Mouse (Mus musculus) thymus, postnatal 25 days (tissue): ENCODE data around the gene Qrsl1.
A peak's percentile ranks its signal among the peaks of the same experiment; 100 is the strongest.
"Not testable (repeated sequence)": the region's sequence is repeated elsewhere in the genome, so short reads cannot be mapped to it uniquely, and the experiment has no call there.

ENCODE experiments used
- DNase-seq: peaks from one replicate; pipeline ENCODE4 v3.0.0; 2022

Gene Qrsl1

DNA sequence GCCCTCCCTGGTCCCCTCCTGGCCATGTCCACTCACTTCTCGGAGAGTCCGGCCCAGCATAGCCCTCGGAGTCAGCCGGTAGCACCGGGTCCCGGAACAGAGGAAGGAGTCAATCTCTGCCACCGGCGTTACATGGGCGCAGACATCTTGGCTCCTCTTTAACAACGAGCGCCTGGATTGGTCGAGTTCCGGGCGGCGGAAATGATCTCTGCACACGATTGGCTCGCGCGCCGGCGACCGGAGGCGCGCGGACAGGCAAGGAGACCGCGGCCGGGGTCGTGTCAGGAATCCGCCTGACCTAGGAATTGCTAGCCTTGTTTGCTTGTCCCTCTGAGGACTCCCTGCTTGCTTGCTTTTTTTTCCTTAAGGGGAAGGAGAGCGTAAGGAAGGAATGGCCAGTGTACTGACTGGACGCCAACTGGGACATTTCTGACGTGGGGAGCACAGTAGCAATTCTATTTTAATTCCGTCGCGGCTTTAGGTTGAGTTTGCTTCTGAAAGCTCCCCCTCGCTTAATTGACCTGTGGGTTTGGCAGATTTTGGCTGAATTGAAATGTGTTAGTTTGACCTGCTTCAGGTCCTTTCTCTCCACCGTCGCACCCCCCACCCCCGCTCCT, at the start of gene Qrsl1, which contains the start of gene Rtn4ip1:
Gene Qrsl1 (minus strand): TSS at position 168 of the 617 bp plus-strand sequence.
Gene Rtn4ip1 (plus strand): TSS at position 230 of the 617 bp plus-strand sequence.
- peak; percentile 93 for DNase-seq

DNA sequence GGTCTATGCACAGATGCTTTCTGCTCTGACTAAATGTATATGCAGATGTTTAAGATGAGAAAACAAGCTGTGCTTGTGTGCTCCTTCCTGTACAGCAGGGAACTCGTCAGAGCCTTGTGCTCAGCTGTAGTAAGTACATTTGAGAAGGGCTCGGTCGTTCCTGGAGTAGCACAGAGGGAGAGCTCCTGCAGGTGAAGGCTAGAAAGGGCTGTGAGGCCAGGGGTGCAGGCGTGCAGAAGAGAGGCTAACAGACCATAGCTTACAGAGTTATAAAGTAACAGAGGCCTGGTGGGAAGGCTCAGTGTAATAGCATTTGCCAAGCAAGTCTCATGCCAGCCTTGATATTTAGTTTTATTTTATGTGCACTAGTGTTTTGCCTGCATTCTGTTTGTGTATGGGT, 43.9 kb upstream of the Qrsl1 start:
- no peak for DNase-seq

- DNase-seq, result no peak
These were observed 42.2 kb upstream of the Qrsl1 start for GRCm38 (mm10) chr10:43943736-43944135.

DNA sequence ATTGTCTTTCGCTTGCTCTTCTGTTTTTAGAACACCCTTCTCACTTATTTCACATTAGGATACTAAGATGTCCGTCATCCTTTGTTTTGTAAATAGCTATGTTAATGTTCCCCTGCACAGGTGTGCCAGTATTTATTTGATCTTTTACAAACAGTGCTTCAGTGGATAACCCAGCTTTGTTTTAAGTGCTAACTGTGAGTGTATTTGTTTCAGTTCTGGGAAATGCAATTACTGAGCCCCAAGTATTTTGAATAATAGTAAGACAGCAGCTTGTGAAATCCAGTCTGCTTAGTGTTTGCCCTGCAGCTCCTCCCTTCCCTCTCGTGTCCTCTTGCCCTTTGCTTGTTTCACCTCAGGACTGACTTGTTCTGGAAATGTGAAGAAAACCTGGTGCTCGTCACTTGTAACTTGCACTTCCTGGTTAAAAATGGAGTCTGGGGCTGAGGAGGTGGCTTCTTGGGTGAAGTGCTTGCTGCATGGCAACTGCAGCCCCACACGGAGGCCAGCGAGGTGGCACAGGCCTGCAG, 37.7 kb upstream of the Qrsl1 start:
- no peak for DNase-seq

DNA sequence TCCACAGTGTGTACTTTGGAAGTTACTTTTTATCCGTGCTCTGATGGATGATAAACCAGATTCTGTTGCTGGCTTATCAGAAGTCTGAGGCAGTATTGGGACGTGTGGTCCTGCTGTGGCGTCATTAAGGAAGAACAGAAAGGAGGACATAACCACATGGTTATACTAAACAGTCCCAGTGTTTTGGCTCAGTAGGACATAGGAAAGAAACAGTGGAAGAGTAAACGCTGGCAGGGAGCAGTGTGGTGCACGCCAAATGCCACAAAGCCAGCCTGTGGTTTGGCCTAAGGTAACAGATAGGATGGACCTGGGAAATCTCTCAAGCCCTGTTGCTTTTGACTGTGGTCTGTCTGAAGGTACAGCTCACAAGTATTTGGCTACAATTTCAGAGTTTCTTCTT, 27.1 kb upstream of the Qrsl1 start:
- no peak for DNase-seq

- DNase-seq, result no peak
These were observed 26.2 kb upstream of the Qrsl1 start for GRCm38 (mm10) chr10:43927736-43928135.

- not testable (repeated sequence) for DNase-seq
These were observed 24.2 kb upstream of the Qrsl1 start for GRCm38 (mm10) chr10:43925776-43926175.

DNA sequence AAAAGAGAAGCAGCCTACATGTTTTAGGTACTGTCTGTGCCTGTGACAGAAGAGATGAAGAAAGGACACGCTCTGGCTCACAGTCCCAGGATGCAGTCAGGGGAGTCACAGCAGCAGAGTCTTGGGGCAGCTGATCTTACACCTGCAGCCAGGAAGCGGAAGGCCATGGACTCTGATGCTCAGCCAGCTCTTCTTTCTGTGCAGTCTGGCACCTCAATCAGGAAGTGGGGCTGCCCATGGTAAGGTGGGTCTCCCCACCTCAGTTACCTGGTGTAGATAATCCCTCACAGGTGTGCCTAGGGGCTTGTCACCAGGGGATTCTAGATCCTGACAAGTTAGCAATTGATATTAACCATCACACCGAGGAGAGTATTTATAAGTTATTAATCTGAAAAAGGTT, 21.6 kb upstream of the Qrsl1 start:
- DNase-seq, result no peak

DNA sequence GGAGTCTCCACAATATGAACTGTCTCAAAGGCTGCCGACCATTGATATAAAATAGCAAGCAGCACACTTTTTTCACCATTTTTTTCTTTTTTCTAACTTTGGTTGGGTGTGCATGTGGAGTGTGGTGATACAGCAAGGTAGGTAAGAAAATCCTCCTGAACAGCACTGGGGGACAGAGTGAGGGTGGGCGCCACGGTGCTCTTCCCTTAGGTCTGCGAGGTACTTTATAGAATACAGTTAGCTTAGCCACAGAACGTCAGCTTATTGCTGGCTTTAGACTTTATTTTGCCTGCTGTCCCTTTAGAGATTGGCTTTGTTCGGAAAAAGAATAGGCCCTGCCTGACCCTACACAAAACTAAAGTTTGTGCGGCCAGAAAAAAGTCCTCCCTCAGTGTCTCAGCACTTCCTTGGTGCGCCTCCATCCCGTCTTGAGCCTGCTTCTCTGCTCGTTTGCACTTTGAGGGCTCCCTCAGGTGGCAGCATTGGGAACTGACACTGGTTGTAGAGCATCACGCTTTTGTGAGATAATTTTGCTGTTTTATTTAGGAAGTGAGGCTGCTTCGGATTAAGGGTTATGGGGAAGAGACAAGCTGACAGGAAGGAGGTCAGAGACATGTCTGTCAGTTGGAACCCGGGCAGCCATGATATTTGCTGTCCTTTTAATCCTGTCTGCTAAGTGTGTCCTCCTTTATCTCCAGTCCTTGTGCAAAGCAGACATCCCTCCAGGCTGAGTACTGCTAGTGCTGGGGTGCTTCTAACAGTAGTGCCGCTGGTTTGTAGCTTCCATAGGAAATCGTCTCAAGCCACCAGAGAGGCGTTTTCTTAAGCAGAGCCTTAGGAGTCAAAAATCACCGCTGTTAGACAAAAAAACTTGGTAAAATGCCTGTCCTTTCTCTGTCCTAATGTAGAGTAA, 17.4 kb upstream of the Qrsl1 start:
- DNase-seq, result peak; percentile 89

DNA sequence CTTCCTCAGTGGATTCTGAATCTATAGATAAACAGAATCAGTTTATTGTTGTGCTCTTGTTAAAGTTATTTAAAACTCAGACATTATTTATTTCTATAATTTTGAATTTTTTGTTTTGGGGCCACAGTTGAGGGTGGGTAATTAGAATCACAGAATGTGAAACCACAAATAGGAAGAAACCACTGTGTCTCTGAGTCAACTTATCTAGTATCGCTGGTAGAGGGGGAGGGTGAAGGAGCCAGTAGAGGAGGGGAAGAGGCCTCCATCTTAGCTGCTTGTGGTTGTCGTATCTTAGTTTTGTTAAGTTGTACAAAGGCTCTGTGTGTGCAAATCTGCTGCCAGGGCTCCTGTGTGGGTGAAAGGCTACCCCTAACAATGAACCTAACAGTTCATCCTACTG, 15.2 kb upstream of the Qrsl1 start:
- DNase-seq, result no peak

DNA sequence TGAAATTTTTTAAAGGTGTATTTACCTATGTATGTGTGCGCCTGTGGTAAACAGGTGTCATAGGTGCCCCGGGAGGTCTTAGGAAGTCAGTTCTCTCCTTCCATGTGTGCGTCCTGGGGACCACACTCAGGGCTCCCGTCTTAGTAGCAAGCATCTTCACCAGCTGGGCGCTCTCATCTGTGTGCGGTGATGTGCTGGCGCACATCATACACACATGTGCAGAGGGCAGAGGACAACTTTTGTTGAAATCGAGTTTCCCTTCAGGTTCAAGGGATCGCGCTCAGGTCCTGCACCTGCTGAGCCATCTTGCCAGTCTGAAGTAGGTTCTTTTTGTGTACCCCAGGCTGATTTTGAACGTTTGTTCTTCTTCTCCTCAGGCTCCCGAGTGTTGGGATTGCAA, 14.6 kb upstream of the Qrsl1 start:
- DNase-seq, result no peak

DNA sequence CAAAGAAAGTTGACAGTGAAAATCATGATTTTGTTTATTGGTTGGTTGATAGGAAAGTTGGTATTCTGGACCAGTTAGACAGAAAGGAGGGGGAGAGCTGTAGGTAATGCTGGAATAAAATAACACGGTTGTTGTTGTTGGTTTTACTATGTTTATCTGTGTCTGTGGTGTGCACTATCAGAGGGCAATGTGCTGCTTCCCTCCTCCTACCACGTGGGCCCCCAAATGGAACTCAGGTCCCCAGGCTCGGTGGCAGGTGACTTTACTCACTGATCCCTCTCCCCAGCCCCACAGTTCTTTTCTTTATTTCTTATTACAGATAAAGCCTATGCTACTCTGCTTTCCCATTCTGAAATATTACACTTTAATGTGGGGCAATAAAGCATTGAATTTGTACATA, 10.7 kb upstream of the Qrsl1 start:
- DNase-seq, result no peak

GRCm38 (mm10) chr10:43910873-43911142, 9.3 kb upstream of the Qrsl1 start:
- no peak for DNase-seq

GRCm38 (mm10) chr10:43910032-43910872, 8.7 kb upstream of the Qrsl1 start:
- DNase-seq, result no peak

- DNase-seq, result no peak
These were observed 3.0 kb upstream of the Qrsl1 start for GRCm38 (mm10) chr10:43904569-43904968.

DNA sequence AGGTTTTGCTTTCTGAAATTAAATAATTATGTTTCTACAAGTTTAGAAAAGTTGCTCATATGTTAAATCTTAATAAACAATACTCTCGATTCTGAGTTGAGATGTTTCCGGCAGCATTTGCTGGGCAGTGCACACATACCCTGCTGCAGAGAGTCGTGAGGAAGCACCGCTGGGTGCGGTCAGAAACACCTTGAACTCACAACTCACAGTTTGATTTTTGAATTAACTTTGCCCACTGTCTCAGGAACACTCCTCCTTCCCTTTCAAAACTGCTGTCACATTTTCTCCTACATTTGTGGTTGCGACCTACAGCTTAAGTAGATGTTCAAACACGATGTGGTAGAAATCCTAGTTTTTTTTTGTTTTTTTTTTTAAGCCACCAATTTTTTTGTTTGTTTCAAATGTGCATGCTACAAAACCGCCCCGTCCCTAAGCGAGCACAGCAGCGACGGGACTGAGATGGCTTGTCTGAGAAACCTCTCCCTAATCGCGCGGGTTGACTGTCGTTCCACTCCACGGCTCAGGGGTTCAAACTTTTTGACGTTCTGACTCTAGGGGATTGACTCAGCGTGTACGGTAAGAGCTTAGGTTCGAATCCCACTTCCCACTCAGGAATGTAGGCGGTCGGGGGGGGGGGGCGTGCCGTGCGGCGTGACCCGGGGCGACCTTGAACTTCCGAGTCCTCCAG, 518 bp downstream of the Qrsl1 start:
- DNase-seq, result peak; percentile 10

- no peak for DNase-seq
These were observed 3.3 kb downstream of the Qrsl1 start for GRCm38 (mm10) chr10:43898276-43898675.

- no peak for DNase-seq
These were observed 5.5 kb downstream of the Qrsl1 start for GRCm38 (mm10) chr10:43896065-43896464.

DNA sequence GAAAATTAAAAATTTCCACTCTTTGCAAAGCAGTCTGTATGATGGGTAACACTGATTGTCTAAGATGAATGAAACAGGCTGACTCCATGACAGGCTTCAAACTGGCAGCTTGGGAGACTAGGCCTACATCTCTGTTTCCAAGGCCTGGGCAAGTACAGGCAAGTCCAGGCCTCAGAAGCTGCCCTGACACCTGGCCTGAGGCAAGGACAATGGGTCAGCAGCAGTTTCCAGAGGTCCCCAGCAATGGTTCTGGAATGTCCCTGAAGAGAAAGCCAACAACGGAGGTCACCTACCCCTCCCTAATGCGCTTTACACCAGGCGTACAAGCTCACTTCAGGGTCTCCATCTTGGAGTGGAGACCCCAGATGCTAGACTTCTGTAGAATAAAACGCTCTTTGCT, 8.6 kb downstream of the Qrsl1 start:
- DNase-seq, result no peak

GRCm38 (mm10) chr10:43888976-43889375, 12.6 kb downstream of the Qrsl1 start:
- no peak for DNase-seq

DNA sequence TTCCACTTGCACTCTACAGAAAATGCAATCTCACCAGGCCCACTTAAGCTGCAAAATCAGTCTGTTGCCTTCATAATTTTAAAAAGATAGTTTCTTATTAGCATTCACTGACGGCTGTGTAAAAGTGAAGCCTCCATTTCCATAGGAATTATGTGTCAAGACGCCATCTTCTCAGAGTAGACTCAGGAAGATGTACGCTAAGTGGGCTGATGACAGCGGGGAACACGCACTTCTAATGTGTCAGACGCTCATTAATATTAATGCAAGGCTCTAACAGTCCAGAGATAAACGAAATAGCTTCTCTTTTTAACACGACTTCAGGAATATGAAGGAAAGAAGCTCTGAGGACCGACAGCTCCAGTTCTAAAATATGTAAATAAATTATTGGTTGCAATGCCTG, 13.9 kb downstream of the Qrsl1 start:
- DNase-seq, result no peak

GRCm38 (mm10) chr10:43871458-43871857, 30.1 kb downstream of the Qrsl1 start:
- no peak for DNase-seq

- DNase-seq, result peak; percentile 37
These were observed 30.8 kb downstream of the Qrsl1 start for GRCm38 (mm10) chr10:43870752-43871151.
